Mouse (Mus musculus) lung, embryonic 14.5 days (tissue): ENCODE measurements at regions not wholly inside any gene's neighbourhood (a gene's known extent, or its start where the extent isn't known, plus 50 kb on each side); places are given as distances from the start of the nearest gene placed in this dataset.
A peak's percentile ranks its signal among the peaks of the same experiment; 100 is the strongest.
"Not testable (repeated sequence)": the region's sequence is repeated elsewhere in the genome, so short reads cannot be mapped to it uniquely, and the experiment has no call there.

Experiments
- ATAC-seq: fragments of 200-750 bp; cut with Nextera tagmentation; 2 replicates; pipeline ENCODE4 v1.8.0; 2017; ENCODE audit warnings: mild to moderate bottlenecking, moderate TSS enrichment, moderate library complexity; ENCODE audit not compliant: insufficient read depth
- DNase-seq: peaks from one replicate; pipeline ENCODE4 v3.0.0-alpha.2; 2015
- H3K27ac ChIP-seq: fragments of 300-500 bp; sonication (generic); 2 replicates; pipeline ENCODE4 v1.5.1; 2014; ENCODE audit warnings: low read depth, mild to moderate bottlenecking, moderate library complexity
- H3K27me3 ChIP-seq: fragments of 300-500 bp; sonication (generic); 2 replicates; pipeline ENCODE4 v1.6.1; 2014; ENCODE audit warnings: low read length, control low read depth; ENCODE audit not compliant: insufficient read depth
- H3K36me3 ChIP-seq: fragments of 300-500 bp; sonication (generic); 2 replicates; pipeline ENCODE4 v1.6.1; 2014; ENCODE audit warnings: control low read depth; ENCODE audit not compliant: insufficient read depth
- H3K4me1 ChIP-seq: fragments of 300-500 bp; sonication (generic); 2 replicates; pipeline ENCODE4 v1.6.1; 2014; ENCODE audit warnings: antibody characterized with exemption, control low read depth; ENCODE audit not compliant: insufficient read depth
- H3K4me2 ChIP-seq: fragments of 300-500 bp; sonication (generic); 2 replicates; pipeline ENCODE4 v1.6.1; 2014; ENCODE audit warnings: mild to moderate bottlenecking
- H3K4me3 ChIP-seq: fragments of 300-500 bp; sonication (generic); 2 replicates; pipeline ENCODE4 v1.5.1; 2014; ENCODE audit warnings: low read depth, low read length
- H3K9ac ChIP-seq: fragments of 300-500 bp; sonication (generic); 2 replicates; pipeline ENCODE4 v1.6.1; 2014
- H3K9me3 ChIP-seq: fragments of 300-500 bp; sonication (generic); 2 replicates; pipeline ENCODE4 v1.6.1; 2016; ENCODE audit warnings: low read depth, low read length, control low read depth
- WGBS: fragments of 180-500 bp; shearing (Covaris S2); extraction: QIAGEN DNeasy Blood & Tissue Kit; methylation state at CpG from one replicate; pipeline ENCODE4 v1.1.7; 2014; 5-methylcytosine and 5-hydroxymethylcytosine counted together

GRCm38 (mm10) chrX:33416321-33416720 lies 103.1 kb downstream of the Btbd35f12 start:
- WGBS = 90% methylated on average over 8 of the region's 8 CpGs

More at GRCm38 (mm10) chrX:33416321-33416720, 103.1 kb downstream of the Btbd35f12 start:
- H3K4me3 ChIP-seq, H3K4me1 ChIP-seq, ATAC-seq, H3K9me3 ChIP-seq, H3K36me3 ChIP-seq, H3K9ac ChIP-seq, H3K27ac ChIP-seq, H3K4me2 ChIP-seq, H3K27me3 ChIP-seq: not testable (repeated sequence)
- peak; percentile 51 for DNase-seq
